Mouse (Mus musculus): ENCODE data around the gene Pmepa1. TPM values are rescaled to one million over a fixed set of nuclear protein-coding genes. Genes with fewer than 3 reads are reported as not detected.

Pmepa1 gene
- polyA plus RNA-seq, 1 experiment: 25.1 TPM

DNA sequence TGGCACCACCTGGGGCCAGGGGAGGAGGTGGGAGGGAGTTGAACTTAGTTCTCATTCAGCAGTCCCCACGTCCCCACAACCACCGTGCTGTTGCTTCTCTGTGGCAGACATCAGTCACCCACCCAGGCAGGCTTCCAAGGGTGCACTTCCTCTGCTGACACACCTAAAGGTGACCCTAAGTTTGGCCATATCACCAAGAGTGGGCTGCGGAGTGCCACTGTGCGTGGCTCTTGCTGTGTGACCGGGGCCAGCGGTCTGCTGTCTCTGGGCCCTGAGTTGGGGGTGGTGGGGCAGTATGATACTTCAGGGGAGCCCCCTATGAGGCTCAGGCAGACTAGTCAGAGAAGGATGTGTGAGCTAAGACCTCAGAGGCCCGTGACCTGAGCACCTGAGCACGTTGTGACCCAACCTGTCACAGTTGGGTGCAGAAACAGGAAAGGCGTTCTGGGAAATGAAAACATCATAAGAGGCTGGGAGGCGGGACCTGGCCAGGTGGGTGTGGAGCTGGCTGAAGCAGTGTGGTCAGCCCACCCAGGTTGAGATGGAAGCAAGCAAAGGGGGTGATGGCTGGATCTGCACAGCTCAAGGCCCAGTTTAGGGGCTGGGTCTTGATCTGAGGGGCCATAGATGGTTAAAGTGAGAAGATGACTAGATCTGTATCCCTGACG lies 95.5 kb downstream of the Pmepa1 start:
- H3K4me3 ChIP-seq (ENCODE audit: low read depth, low read length): no peak overlapping the region
- H3K9me3 ChIP-seq (replicated peaks; ENCODE audit: control insufficient read depth, insufficient read depth, low read length, poor library complexity, severe bottlenecking): no peaks in the 10 kb centered on the region
- TF ChIP-seq EP300 (IDR thresholded peaks at IDR 0.05; ENCODE audit: insufficient read depth, low read depth, low read length) (no peak), CTCF (IDR thresholded peaks at IDR 0.05; ENCODE audit: low read depth, low read length) (no peak), POLR2A (IDR thresholded peaks at IDR 0.05; ENCODE audit: insufficient read depth, low read length) (no peak)
- H3K36me3 ChIP-seq (ENCODE audit: control insufficient read depth, insufficient read depth, low read length, poor library complexity, severe bottlenecking): no peaks in the 10 kb centered on the region
- H3K27ac ChIP-seq (ENCODE audit: insufficient read depth, low read length): no peak overlapping the region
- H3K27me3 ChIP-seq (ENCODE audit: control insufficient read depth, insufficient read depth, low read length, poor library complexity, severe bottlenecking): no peaks in the 10 kb centered on the region
- H3K4me1 ChIP-seq (ENCODE audit: control insufficient read depth, insufficient read depth, low read length): no peaks in the 10 kb centered on the region
- H3K9ac ChIP-seq (ENCODE audit: low read depth, poor library complexity, severe bottlenecking): no peak overlapping the region

DNA sequence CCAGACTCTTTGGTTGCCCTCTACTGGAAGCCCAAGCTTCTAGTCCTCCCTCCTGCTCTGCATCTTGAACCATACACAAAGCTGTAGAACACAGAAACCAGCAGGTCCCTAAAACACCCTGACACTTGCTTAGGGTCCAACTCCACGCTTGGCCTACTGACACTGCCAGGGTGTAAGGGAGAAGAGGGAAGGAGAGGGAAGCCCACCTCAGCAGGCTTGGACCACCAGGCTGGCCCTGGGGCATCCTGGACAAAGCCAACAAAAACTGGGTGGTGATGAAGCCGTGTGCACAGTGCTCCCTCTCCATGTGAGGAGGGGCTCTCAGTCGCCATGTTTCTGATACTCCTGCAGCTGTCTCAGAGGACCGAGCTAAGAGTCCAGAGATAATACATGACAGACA lies 96.3 kb downstream of the Pmepa1 start:
- Histone ChIP-seq H3K27me3 (ENCODE audit: control insufficient read depth, insufficient read depth, low read length, poor library complexity, severe bottlenecking) (no peaks in the 10 kb centered on the region), H3K36me3 (ENCODE audit: control insufficient read depth, insufficient read depth, low read length, poor library complexity, severe bottlenecking) (no peaks in the 10 kb centered on the region), H3K9me3 (replicated peaks; ENCODE audit: control insufficient read depth, insufficient read depth, low read length, poor library complexity, severe bottlenecking) (no peaks in the 10 kb centered on the region), H3K27ac (ENCODE audit: insufficient read depth, low read length) (no peak overlapping the region), H3K4me3 (ENCODE audit: low read depth, low read length) (no peak overlapping the region), H3K9ac (ENCODE audit: low read depth, poor library complexity, severe bottlenecking) (no peak overlapping the region), H3K4me1 (ENCODE audit: control insufficient read depth, insufficient read depth, low read length) (no peaks in the 10 kb centered on the region)
- TF ChIP-seq CTCF (IDR thresholded peaks at IDR 0.05; ENCODE audit: low read depth, low read length) (no peak), EP300 (IDR thresholded peaks at IDR 0.05; ENCODE audit: insufficient read depth, low read depth, low read length) (no peak), POLR2A (IDR thresholded peaks at IDR 0.05; ENCODE audit: insufficient read depth, low read length) (no peak)

DNA sequence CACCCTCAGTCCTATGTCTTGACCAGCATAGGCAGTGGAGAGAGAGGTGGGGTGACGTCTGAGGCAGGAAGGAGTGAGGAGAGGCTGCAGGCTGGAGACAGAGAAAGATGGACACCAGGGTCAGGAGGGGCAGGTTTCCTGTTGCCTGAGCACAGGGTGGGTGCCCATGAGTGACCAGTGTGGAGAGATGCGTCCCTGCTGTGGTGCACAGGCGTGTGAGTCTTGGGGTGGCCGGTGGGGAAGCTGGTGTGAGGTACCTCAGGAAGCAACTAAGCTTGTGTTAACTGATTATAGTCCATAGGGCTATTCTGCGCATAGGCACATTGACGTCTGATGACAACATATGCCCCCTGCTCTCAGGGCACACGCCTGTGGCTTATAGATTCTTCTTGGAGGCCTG lies 97.3 kb downstream of the Pmepa1 start:
- no peak overlapping the region for H3K4me3 ChIP-seq (ENCODE audit: low read depth, low read length)
- no peak overlapping the region for H3K27ac ChIP-seq (ENCODE audit: insufficient read depth, low read length)
- no peaks in the 10 kb centered on the region for H3K9me3 ChIP-seq (replicated peaks; ENCODE audit: control insufficient read depth, insufficient read depth, low read length, poor library complexity, severe bottlenecking)
- H3K27me3 ChIP-seq (ENCODE audit: control insufficient read depth, insufficient read depth, low read length, poor library complexity, severe bottlenecking): no peaks in the 10 kb centered on the region
- H3K9ac ChIP-seq (ENCODE audit: low read depth, poor library complexity, severe bottlenecking): no peak overlapping the region
- no peaks in the 10 kb centered on the region for H3K4me1 ChIP-seq (ENCODE audit: control insufficient read depth, insufficient read depth, low read length)
- no peaks in the 10 kb centered on the region for H3K36me3 ChIP-seq (ENCODE audit: control insufficient read depth, insufficient read depth, low read length, poor library complexity, severe bottlenecking)
- TF ChIP-seq POLR2A (IDR thresholded peaks at IDR 0.05; ENCODE audit: insufficient read depth, low read length) (no peak), EP300 (IDR thresholded peaks at IDR 0.05; ENCODE audit: insufficient read depth, low read depth, low read length) (no peak), CTCF (IDR thresholded peaks at IDR 0.05; ENCODE audit: low read depth, low read length) (no peak)

DNA sequence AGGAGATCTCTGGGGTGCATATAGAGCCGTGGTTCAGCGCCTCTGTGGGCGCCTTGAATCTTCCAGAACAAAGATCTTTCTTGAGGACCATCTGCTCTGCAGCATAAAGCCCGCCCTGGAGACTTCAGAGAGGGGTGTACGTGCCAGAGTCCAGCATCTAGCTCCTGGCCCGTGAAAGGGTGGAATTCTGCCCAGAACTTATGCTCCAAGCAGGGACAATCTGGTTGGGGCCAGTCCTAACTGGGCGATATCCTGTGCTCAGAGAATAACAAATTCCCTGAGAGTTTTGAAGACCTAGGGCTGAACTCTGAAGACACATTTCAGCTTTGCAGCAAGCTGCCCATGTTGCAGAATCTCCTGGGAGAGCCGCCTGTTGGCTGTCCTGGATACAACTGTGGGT lies 98.4 kb downstream of the Pmepa1 start:
- Histone ChIP-seq H3K4me1 (ENCODE audit: control insufficient read depth, insufficient read depth, low read length) (no peaks in the 10 kb centered on the region), H3K9ac (ENCODE audit: low read depth, poor library complexity, severe bottlenecking) (no peak overlapping the region), H3K27me3 (ENCODE audit: control insufficient read depth, insufficient read depth, low read length, poor library complexity, severe bottlenecking) (no peaks in the 10 kb centered on the region), H3K36me3 (ENCODE audit: control insufficient read depth, insufficient read depth, low read length, poor library complexity, severe bottlenecking) (no peaks in the 10 kb centered on the region), H3K4me3 (ENCODE audit: low read depth, low read length) (no peak overlapping the region), H3K9me3 (replicated peaks; ENCODE audit: control insufficient read depth, insufficient read depth, low read length, poor library complexity, severe bottlenecking) (no peaks in the 10 kb centered on the region), H3K27ac (ENCODE audit: insufficient read depth, low read length) (no peak overlapping the region)
- TF ChIP-seq POLR2A (IDR thresholded peaks at IDR 0.05; ENCODE audit: insufficient read depth, low read length): no peak
- no peak for TF ChIP-seq EP300 (IDR thresholded peaks at IDR 0.05; ENCODE audit: insufficient read depth, low read depth, low read length)
- TF ChIP-seq CTCF (IDR thresholded peaks at IDR 0.05; ENCODE audit: low read depth, low read length): no peak

DNA sequence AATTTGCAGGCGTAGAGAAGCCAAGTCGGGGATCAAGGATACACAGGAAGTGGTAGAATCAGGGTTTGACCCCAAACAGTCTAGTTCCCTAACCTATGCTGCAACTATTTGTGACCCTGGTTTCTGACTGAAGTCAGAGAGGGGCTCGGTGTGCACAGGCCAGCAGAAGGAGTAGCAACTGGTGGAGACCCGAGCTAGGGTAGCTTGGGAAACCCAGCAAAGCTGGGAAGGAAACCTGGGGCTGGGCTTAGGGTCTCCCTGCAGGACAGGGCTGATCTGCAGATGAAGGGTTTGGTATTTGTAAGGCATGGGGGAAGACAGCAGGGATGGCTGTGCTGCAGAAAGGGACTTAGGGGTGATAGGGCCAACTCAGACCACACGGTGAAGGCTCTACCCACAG lies 98.9 kb downstream of the Pmepa1 start:
- TF ChIP-seq EP300 (IDR thresholded peaks at IDR 0.05; ENCODE audit: insufficient read depth, low read depth, low read length) (no peak), CTCF (IDR thresholded peaks at IDR 0.05; ENCODE audit: low read depth, low read length) (no peak), POLR2A (IDR thresholded peaks at IDR 0.05; ENCODE audit: insufficient read depth, low read length) (no peak)
- H3K27ac ChIP-seq (ENCODE audit: insufficient read depth, low read length): no peak overlapping the region

DNA sequence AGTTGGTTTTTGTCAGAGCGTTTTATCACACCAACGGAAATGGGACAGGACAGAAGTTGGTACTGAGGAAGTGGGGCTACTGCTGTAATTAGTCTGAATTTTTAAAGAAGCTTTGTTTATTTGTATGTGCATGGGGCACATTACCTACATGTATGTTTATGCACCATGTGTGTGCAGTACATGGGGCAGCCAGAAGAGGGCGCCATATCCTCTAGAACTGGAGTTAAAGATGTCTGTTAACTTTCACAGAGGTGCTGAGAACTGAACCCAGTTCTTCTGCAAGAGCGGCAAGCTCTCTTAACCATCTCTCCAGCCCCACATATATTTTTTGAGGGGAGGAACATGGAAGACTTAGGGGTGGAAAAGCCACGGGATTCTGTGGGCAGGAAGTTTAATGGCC lies 100.6 kb downstream of the Pmepa1 start:
- no peak overlapping the region for H3K27ac ChIP-seq (ENCODE audit: insufficient read depth, low read length)
- no peak overlapping the region for H3K9ac ChIP-seq (ENCODE audit: low read depth, poor library complexity, severe bottlenecking)

More for the DNA sequence above, 98.9 kb downstream of the Pmepa1 start:
- Histone ChIP-seq H3K9ac (ENCODE audit: low read depth, poor library complexity, severe bottlenecking) (no peak overlapping the region), H3K4me3 (ENCODE audit: low read depth, low read length) (no peak overlapping the region), H3K36me3 (ENCODE audit: control insufficient read depth, insufficient read depth, low read length, poor library complexity, severe bottlenecking) (no peaks in the 10 kb centered on the region), H3K27me3 (ENCODE audit: control insufficient read depth, insufficient read depth, low read length, poor library complexity, severe bottlenecking) (no peaks in the 10 kb centered on the region), H3K9me3 (replicated peaks; ENCODE audit: control insufficient read depth, insufficient read depth, low read length, poor library complexity, severe bottlenecking) (no peaks in the 10 kb centered on the region), H3K4me1 (ENCODE audit: control insufficient read depth, insufficient read depth, low read length) (no peaks in the 10 kb centered on the region)

More for the DNA sequence above, 100.6 kb downstream of the Pmepa1 start:
- Histone ChIP-seq H3K9me3 (replicated peaks; ENCODE audit: control insufficient read depth, insufficient read depth, low read length, poor library complexity, severe bottlenecking) (no peaks in the 10 kb centered on the region), H3K27me3 (ENCODE audit: control insufficient read depth, insufficient read depth, low read length, poor library complexity, severe bottlenecking) (no peaks in the 10 kb centered on the region), H3K4me3 (ENCODE audit: low read depth, low read length) (no peak overlapping the region), H3K36me3 (ENCODE audit: control insufficient read depth, insufficient read depth, low read length, poor library complexity, severe bottlenecking) (no peaks in the 10 kb centered on the region), H3K4me1 (ENCODE audit: control insufficient read depth, insufficient read depth, low read length) (no peaks in the 10 kb centered on the region)
- no peak for TF ChIP-seq EP300 (IDR thresholded peaks at IDR 0.05; ENCODE audit: insufficient read depth, low read depth, low read length)
- TF ChIP-seq POLR2A (IDR thresholded peaks at IDR 0.05; ENCODE audit: insufficient read depth, low read length): no peak
- no peak for TF ChIP-seq CTCF (IDR thresholded peaks at IDR 0.05; ENCODE audit: low read depth, low read length)
